ENCODE assay signal across 15 mouse cellular contexts in genomic region chr3:50386561-50387221, GRCm38 (mm10). TPM values are rescaled to one million over a fixed set of nuclear protein-coding genes. Genes with fewer than 3 reads are reported as not detected.
DNase-seq lines count a peak whose midpoint lies in the region; ATAC-seq lines count a peak whose summit lies in the region.
"Had no signal": no experiment of that assay in that cellular context is flagged by ENCODE, and none has a peak within 500 bp of the region (broad histone marks: within the 10 kb centered on the region; RNA-seq: fewer than 3 reads in every experiment).

No protein-coding gene starts in this region.

- 65% methylated on average over 5 of the region's 5 CpGs for WGBS in embryonic facial prominence, embryonic 11.5 days
- WGBS in hindbrain, embryonic 15.5 days, result 62% methylated on average over 5 of the region's 5 CpGs
- 40% methylated on average over 5 of the region's 5 CpGs for WGBS in midbrain, embryonic 14.5 days

- H3K27ac ChIP-seq in embryonic facial prominence, embryonic 11.5 days (replicated peaks; ENCODE audit: low read depth, low read length), result no peak overlapping the region
- H3K27ac ChIP-seq in hindbrain, embryonic 15.5 days (replicated peaks), result no peak overlapping the region
- H3K27ac ChIP-seq in midbrain, embryonic 14.5 days (replicated peaks; ENCODE audit: low read depth, low read length), result no peak overlapping the region
- H3K27ac ChIP-seq: kidney, postnatal 0 days; left cerebral cortex, adult 2 months; stomach, postnatal 0 days had no signal

- H3K36me3 ChIP-seq in embryonic facial prominence, embryonic 11.5 days (replicated peaks; ENCODE audit: control insufficient read depth, insufficient read depth, low read depth, low read length), result no peaks in the 10 kb centered on the region
- H3K36me3 ChIP-seq in hindbrain, embryonic 15.5 days, result no peaks in the 10 kb centered on the region
- no peaks in the 10 kb centered on the region for H3K36me3 ChIP-seq in midbrain, embryonic 14.5 days (ENCODE audit: control insufficient read depth, insufficient read depth, low read length)

- DNase-seq in adrenal gland, adult 2 months, result peak; percentile 28
- no peak for DNase-seq in adrenal gland, adult 18-20 months (ENCODE audit: low spot score in 2 of 2)
- DNase-seq in embryonic facial prominence, embryonic 11.5 days (ENCODE audit: low spot score), result peak; percentile 52
- peak; percentile 50 for DNase-seq in midbrain, embryonic 14.5 days
- DNase-seq in kidney, postnatal 36 days, result no peak
- DNase-seq in right cerebral cortex, postnatal 10 days (ENCODE audit: low spot score in 2 of 2), result no peak
- DNase-seq in left cerebral cortex, postnatal 4 days, result no peak
- DNase-seq: gastrocnemius, postnatal 36 days; heart, postnatal 36 days; right cerebral cortex, postnatal 4 days had no signal

- H3K4me2 ChIP-seq in embryonic facial prominence, embryonic 11.5 days (ENCODE audit: low read depth, low read length), result no peak overlapping the region
- no peak overlapping the region for H3K4me2 ChIP-seq in hindbrain, embryonic 15.5 days
- no peak overlapping the region for H3K4me2 ChIP-seq in midbrain, embryonic 14.5 days (ENCODE audit: low read length)

- H3K27me3 ChIP-seq in embryonic facial prominence, embryonic 11.5 days (ENCODE audit: control insufficient read depth, insufficient read depth, low read length), result no peaks in the 10 kb centered on the region
- no peaks in the 10 kb centered on the region for H3K27me3 ChIP-seq in hindbrain, embryonic 15.5 days
- no peaks in the 10 kb centered on the region for H3K27me3 ChIP-seq in midbrain, embryonic 14.5 days (ENCODE audit: control insufficient read depth, insufficient read depth, low read length)

- H3K9ac ChIP-seq in embryonic facial prominence, embryonic 11.5 days (replicated peaks; ENCODE audit: low read length), result no peak overlapping the region
- H3K9ac ChIP-seq in hindbrain, embryonic 15.5 days, result no peak overlapping the region
- H3K9ac ChIP-seq in midbrain, embryonic 14.5 days (replicated peaks; ENCODE audit: low read length), result no peak overlapping the region

- intact Hi-C loops in left cerebral cortex, postnatal 4 days (cut with DNase I), result no loop called here

- no peaks in the 10 kb centered on the region for H3K9me3 ChIP-seq in embryonic facial prominence, embryonic 11.5 days (replicated peaks; ENCODE audit: control insufficient read depth, low read length)
- H3K9me3 ChIP-seq in hindbrain, embryonic 15.5 days, result no peaks in the 10 kb centered on the region
- H3K9me3 ChIP-seq in midbrain, embryonic 14.5 days (ENCODE audit: control insufficient read depth, low read length), result peaks cover 8% of the 10 kb centered on the region

- 0 out of 2 replicates have a peak, but pooled peaks cover 5% of the 10 kb centered on the region for H3K4me1 ChIP-seq in embryonic facial prominence, embryonic 11.5 days (ENCODE audit: control insufficient read depth, insufficient read depth, low read length)
- peaks cover 15% of the 10 kb centered on the region; the same call in 1 of the 2 replicates for H3K4me1 ChIP-seq in hindbrain, embryonic 15.5 days (replicated peaks)
- peaks cover 4% of the 10 kb centered on the region; the same call in 1 of the 2 replicates for H3K4me1 ChIP-seq in midbrain, embryonic 14.5 days (ENCODE audit: control insufficient read depth, insufficient read depth, low read length)

- no peak overlapping the region for H3K4me3 ChIP-seq in embryonic facial prominence, embryonic 11.5 days (ENCODE audit: low read depth, low read length)
- no peak overlapping the region for H3K4me3 ChIP-seq in hindbrain, embryonic 15.5 days
- H3K4me3 ChIP-seq in midbrain, embryonic 14.5 days (replicated peaks; ENCODE audit: low read depth, low read length), result no peak overlapping the region
- H3K4me3 ChIP-seq: left cerebral cortex, adult 2 months had no signal

- peak; percentile 53; the same call in 1 of the 2 replicates for ATAC-seq in embryonic facial prominence, embryonic 11.5 days (replicated peaks; ENCODE audit: insufficient number of reproducible peaks, low FRiP score, low TSS enrichment, low read depth)
- ATAC-seq in hindbrain, embryonic 15.5 days (ENCODE audit: low FRiP score, low read depth), result peak; percentile 55
- no peak for ATAC-seq in midbrain, embryonic 14.5 days (ENCODE audit: low FRiP score, low TSS enrichment)
- ATAC-seq: activated CD4-positive, CD25-positive, alpha-beta regulatory T cell, adult 4 months had no signal

RNA-seq across cellular contexts. Expression of gene Slc7a11, which starts 56.7 kb away (rescaled TPM):
- 1 to 10 TPM in 1 of 2 experiments, under 1 TPM in 1; 0.28 to 1.3 TPM for total RNA-seq in adrenal gland, adult 2 months (2021)
- polyA plus RNA-seq in adrenal gland, adult 2 months (2012; rRNA removed), result 0.77 TPM in 1 of 2 replicates, not detected in the other
- 1 to 10 TPM; 1.0 to 2.5 TPM for total RNA-seq in adrenal gland, adult 18-20 months (2021)
- 1.1 and 1.5 TPM in 2 replicates for polyA plus RNA-seq in embryonic facial prominence, embryonic 11.5 days (2014; fragmentation: Nextera tagmentation; extraction: Ambion mirVana)
- 3.1 and 3.2 TPM in 2 replicates for polyA plus RNA-seq in hindbrain, embryonic 15.5 days (2015; fragmentation: Nextera tagmentation; extraction: Ambion mirVana)
- polyA plus RNA-seq in midbrain, embryonic 14.5 days (2014; fragmentation: Nextera tagmentation; extraction: Ambion mirVana), result 0.55 and 2.3 TPM in 2 replicates
- total RNA-seq in left cerebral cortex, postnatal 4 days (2021), result 10 to 100 TPM; 16.3 to 17.8 TPM

Comparison
In these comparisons a context has a peak if more than half of its experiments do, and no peak if none do; other contexts are left out.
1. DNase-seq: peak in adrenal gland, adult 2 months (single experiment), embryonic facial prominence, embryonic 11.5 days (single experiment) and midbrain, embryonic 14.5 days (single experiment); none in adrenal gland, adult 18-20 months (0 of 2), kidney, postnatal 36 days (0 of 2), right cerebral cortex, postnatal 10 days (0 of 2) and left cerebral cortex, postnatal 4 days (single experiment).